In genomic region chr13:111251106-111251505, GRCm38 (mm10) we compare ENCODE assay signal across 25 mouse cellular contexts. TPM values are rescaled to one million over a fixed set of nuclear protein-coding genes. Genes with fewer than 3 reads are reported as not detected.
"Had no signal": no experiment of that assay in that cellular context is flagged by ENCODE, and none has a peak within 500 bp of the region (broad histone marks: within the 10 kb centered on the region; RNA-seq: fewer than 3 reads in every experiment).

No protein-coding gene starts in this region.

- H3K27me3 ChIP-seq: midbrain, embryonic 13.5 days; neural tube, embryonic 13.5 days; neural tube, embryonic 15.5 days; stomach, embryonic 15.5 days had no signal

- ATAC-seq: midbrain, embryonic 13.5 days; midbrain, embryonic 16.5 days had no signal

- H3K4me1 ChIP-seq: midbrain, embryonic 10.5 days; midbrain, embryonic 13.5 days; neural tube, embryonic 13.5 days; neural tube, embryonic 15.5 days; stomach, embryonic 15.5 days had no signal

- H3K4me3 ChIP-seq: midbrain, embryonic 10.5 days; midbrain, embryonic 13.5 days; myocyte; neural tube, embryonic 13.5 days; neural tube, embryonic 15.5 days; stomach, embryonic 15.5 days had no signal

- H3K9ac ChIP-seq: lung, embryonic 14.5 days; midbrain, embryonic 13.5 days; neural tube, embryonic 13.5 days; neural tube, embryonic 15.5 days; stomach, embryonic 15.5 days had no signal

- H3K27ac ChIP-seq: midbrain, embryonic 10.5 days; midbrain, embryonic 13.5 days; neural tube, embryonic 13.5 days; neural tube, embryonic 15.5 days; stomach, embryonic 15.5 days; stomach, postnatal 0 days had no signal

- H3K36me3 ChIP-seq: midbrain, embryonic 10.5 days; midbrain, embryonic 13.5 days; neural tube, embryonic 13.5 days; neural tube, embryonic 15.5 days; stomach, embryonic 15.5 days had no signal

- DNase-seq: lung, adult 18-20 months; lung, embryonic 14.5 days; lung, postnatal 10 days; lung, postnatal 4 days; retina, postnatal 1 day; right cerebral cortex, adult 18-20 months; right cerebral cortex, postnatal 25 days; right cerebral cortex, postnatal 4 days; spleen, adult 18-20 months; thymus, adult 2 months; thymus, postnatal 4 days had no signal

- H3K9me3 ChIP-seq: midbrain, embryonic 10.5 days; midbrain, embryonic 13.5 days; neural tube, embryonic 13.5 days; neural tube, embryonic 15.5 days; stomach, embryonic 15.5 days had no signal

RNA-seq across cellular contexts. Expression of gene Actbl2, which starts 3.7 kb away (rescaled TPM):
- total RNA-seq: megakaryocyte, adult 5-6 weeks; megakaryocyte-erythroid progenitor cell, adult 5-6 weeks had no signal
- polyA plus RNA-seq: liver, embryonic 16.5 days; lung, embryonic 14.5 days; lung, embryonic 16.5 days; midbrain, embryonic 10.5 days; midbrain, embryonic 13.5 days; midbrain, embryonic 16.5 days; myocyte; neural tube, embryonic 11.5 days; neural tube, embryonic 13.5 days; neural tube, embryonic 15.5 days; small intestine, adult 2 months; stomach, postnatal 0 days; thymus, adult 2 months had no signal
